Comparison of ENCODE assay signal across 11 mouse cellular contexts in the genomic region with DNA sequence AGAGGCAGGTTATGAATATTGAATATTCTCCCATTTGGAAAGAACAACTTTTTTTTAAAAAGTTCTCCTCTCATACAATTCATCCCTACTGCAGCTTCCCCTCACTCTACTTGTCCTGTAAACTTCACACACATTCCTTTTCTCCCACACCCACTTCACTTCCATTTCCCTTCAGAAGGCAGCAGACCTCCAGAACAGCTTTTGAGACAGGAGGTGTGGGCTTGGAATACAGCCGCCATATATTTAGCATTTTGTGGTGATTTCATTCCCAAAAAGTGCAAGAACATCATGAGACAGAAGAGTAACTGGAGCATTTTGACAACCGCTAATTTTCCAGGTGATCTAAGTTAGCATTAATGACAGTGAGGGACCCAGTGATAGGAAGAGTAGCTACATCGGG.
"Had no signal": no experiment of that assay in that cellular context is flagged by ENCODE, and none has a peak within 500 bp of the region (broad histone marks: within the 10 kb centered on the region; RNA-seq: fewer than 3 reads in every experiment).

No protein-coding gene starts in this region.

- DNase-seq: retina, postnatal 1 day; right cerebral cortex, adult 18-20 months; right cerebral cortex, postnatal 14 days; right cerebral cortex, postnatal 25 days; spleen, adult 18-20 months; thymus, adult 18-20 months; thymus, adult 2 months; thymus, postnatal 14 days; thymus, postnatal 25 days; thymus, postnatal 36 days; thymus, postnatal 4 days had no signal
